Mouse (Mus musculus) c-Kit-negative CD71-positive TER-119-positive erythroid progenitor cells, embryonic 14.5 days (primary cell): Measurements from ENCODE around the gene Golm1.

Experiments used
- DNase-seq: peaks from one replicate; pipeline ENCODE4 v3.0.0-alpha.2; 2013; ENCODE audit warnings: low read depth, low spot score

Golm1 gene

GRCm38 (mm10) chr13:59676316-59677229, 962 bp upstream of the Golm1 start:
- no peak for DNase-seq

GRCm38 (mm10) chr13:59674761-59675150, 855 bp downstream of the Golm1 start:
- DNase-seq: peak; percentile 40

GRCm38 (mm10) chr13:59674215-59674614, 1.4 kb downstream of the Golm1 start:
- DNase-seq: no peak

- DNase-seq: no peak
Observed at GRCm38 (mm10) chr13:59673597-59673996, 2.0 kb downstream of the Golm1 start.

GRCm38 (mm10) chr13:59672248-59672647, 3.4 kb downstream of the Golm1 start:
- DNase-seq: no peak

- DNase-seq: no peak
Observed at GRCm38 (mm10) chr13:59671521-59671920, 4.1 kb downstream of the Golm1 start.

GRCm38 (mm10) chr13:59669946-59670345, 5.7 kb downstream of the Golm1 start:
- no peak for DNase-seq

GRCm38 (mm10) chr13:59668501-59669093, 7.0 kb downstream of the Golm1 start:
- DNase-seq: peak; percentile 64

- DNase-seq: no peak
Observed at GRCm38 (mm10) chr13:59667763-59668162, 7.8 kb downstream of the Golm1 start.

- no peak for DNase-seq
Observed at GRCm38 (mm10) chr13:59663939-59664712, 11.5 kb downstream of the Golm1 start.

GRCm38 (mm10) chr13:59661966-59662365, 13.6 kb downstream of the Golm1 start:
- DNase-seq: no peak

GRCm38 (mm10) chr13:59661387-59661786, 14.2 kb downstream of the Golm1 start:
- DNase-seq: no peak

GRCm38 (mm10) chr13:59660371-59660770, 15.2 kb downstream of the Golm1 start:
- no peak for DNase-seq

GRCm38 (mm10) chr13:59657781-59658180, 17.8 kb downstream of the Golm1 start:
- no peak for DNase-seq

GRCm38 (mm10) chr13:59656975-59657388, 18.6 kb downstream of the Golm1 start:
- DNase-seq: no peak

- no peak for DNase-seq
Observed at GRCm38 (mm10) chr13:59656316-59656832, 19.2 kb downstream of the Golm1 start.

- DNase-seq: no peak
Observed at GRCm38 (mm10) chr13:59655718-59656315, 19.8 kb downstream of the Golm1 start.

- DNase-seq: no peak
Observed at GRCm38 (mm10) chr13:59654465-59654864, 21.1 kb downstream of the Golm1 start.

GRCm38 (mm10) chr13:59653136-59653535, 22.5 kb downstream of the Golm1 start:
- no peak for DNase-seq

GRCm38 (mm10) chr13:59652651-59653050, 23.0 kb downstream of the Golm1 start:
- no peak for DNase-seq

GRCm38 (mm10) chr13:59649781-59650180, 25.8 kb downstream of the Golm1 start:
- no peak for DNase-seq

- no peak for DNase-seq
Observed at GRCm38 (mm10) chr13:59648598-59648997, 27.0 kb downstream of the Golm1 start.
